Mouse (Mus musculus): ENCODE results near the gene Ssb.

Gene Ssb

DNA sequence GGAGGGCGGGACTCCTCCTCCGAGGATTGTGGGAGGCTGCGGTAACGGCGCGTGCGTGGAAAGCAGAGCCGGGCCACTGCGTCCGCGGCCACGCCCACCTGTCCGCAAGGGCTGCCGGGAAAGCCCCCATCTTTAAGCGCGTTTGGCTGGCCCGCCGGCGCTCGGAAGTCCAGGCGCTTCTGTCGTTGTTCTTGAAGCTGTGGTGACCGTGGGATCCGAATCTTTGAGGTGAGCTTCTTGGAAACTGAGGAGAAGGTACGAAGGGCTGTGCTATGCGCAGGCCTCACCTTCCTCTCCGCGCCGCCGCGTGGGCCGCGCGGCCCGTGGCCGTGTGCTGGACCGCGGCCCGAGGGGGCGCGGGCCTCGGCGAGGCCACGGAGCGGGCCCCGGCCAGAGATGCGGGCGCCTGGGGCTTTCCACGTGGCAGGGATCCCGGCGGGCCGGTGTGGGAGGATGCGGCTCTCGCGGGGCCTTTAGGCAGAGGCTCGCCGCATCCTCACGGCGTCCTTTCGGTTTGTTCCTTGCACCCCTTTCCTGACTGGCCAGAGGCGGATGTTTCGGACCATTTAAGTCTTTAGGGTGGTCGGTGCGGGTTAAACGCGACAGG, at the start of gene Ssb:
Gene Ssb (plus strand): TSS at position 78 of the 607 bp plus-strand sequence.
- peak; percentile 70 for DNase-seq (ENCODE audit: low spot score)

GRCm38 (mm10) chr2:69816575-69816974, 44.8 kb upstream of the Ssb start:
- no peak for DNase-seq (ENCODE audit: low spot score)

DNA sequence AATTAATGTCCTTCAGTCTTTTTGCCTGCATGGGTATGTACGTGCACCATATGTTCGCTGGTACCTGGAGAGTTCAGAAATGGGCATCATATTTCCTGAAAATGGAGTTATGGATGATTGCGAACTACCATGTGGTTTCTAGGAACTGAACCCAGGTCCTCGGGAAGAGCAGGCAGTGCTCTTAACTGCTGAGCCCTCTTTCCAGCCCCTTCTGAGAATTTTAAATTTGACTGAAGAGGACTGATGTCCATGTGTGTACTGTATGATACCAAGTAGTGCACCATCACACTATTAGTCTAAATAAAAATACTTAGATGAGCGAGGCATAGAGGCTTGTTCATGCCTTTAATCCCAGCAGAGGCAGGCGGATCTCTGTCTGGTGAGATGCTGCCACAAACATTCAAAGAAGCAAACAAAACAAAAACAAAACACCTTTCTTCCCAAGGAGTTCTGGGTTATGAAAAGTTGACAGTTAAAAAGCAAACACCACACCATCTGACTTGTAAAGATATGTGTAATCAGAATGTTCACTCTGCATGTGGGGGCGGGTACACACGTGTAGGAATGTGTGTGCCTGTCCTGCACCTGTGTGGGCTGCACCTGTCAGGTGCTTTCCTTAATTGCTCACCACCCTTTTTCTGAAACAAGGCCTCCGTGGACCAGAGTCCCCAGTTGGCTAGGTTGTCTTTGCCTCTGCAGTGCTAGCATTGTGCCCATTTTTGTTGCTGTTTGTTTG, 42.8 kb upstream of the Ssb start:
- no peak for DNase-seq (ENCODE audit: low spot score)

DNA sequence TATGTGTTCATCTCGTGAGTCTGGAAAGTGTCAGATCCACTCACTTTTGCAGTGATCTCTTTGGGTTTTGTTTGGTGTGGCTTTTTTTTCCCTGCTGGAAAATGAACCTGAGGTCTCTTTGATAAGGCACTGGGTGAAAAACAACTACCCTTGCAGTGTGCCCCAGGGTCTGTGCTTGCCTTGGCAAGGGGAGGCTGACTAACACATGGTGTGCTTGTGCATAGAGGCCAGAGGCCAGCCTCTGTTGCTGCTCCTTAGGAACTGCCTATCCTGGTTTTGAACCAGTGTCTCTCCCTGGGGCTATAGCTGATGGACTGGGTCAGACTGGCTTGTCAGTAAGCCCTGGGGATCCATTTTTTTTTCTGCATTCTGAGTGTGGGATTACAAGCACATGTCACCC, 41.2 kb upstream of the Ssb start:
- no peak for DNase-seq (ENCODE audit: low spot score)

GRCm38 (mm10) chr2:69821711-69822110, 39.7 kb upstream of the Ssb start, which contains the start of gene Klhl23:
TSS of gene Klhl23 (plus strand) at chr2:69821944.
- DNase-seq (ENCODE audit: low spot score) = no peak

DNA sequence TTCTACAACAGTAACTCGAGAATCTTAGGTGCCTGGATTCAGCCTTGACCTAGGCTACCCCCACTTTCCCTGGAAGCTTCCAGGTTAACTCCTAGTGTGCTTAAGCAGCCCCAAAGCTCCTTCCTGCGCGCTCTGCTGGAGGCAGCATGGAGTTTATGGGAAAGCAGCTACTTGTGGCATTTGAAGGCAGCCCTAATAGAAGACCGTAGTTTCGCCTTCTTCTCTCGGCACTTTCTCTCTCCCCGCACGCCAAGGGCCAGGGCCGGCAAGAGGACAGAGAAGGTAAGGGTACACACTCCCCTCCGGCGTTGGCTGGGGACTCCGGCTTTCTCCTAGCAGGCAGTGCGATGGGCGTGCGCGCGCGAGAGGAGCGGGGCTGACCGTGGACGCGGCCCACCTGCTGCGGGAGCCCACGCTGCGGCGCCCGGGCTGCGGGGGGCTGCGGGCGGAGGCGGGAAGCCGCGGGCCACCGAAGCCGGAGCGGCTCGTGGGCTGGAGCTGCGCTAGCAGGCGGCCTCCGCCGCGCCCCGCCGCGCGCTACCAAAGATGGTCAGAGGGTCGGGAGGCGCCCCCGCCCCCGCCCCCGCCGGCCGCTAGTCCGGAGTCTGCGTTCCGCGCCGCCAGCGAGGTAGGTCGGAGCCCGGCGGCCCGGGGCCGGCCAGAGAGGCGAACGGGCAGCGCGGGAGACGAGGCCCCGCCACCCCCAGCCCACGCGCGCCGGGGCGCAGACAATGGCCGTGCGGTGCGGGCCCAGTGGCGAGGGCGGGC, 38.8 kb upstream of the Ssb start:
- no peak for DNase-seq (ENCODE audit: low spot score)

- DNase-seq (ENCODE audit: low spot score) = no peak
These were observed 38.2 kb upstream of the Ssb start for GRCm38 (mm10) chr2:69823129-69823677.

- no peak for DNase-seq (ENCODE audit: low spot score)
These were observed 35.5 kb upstream of the Ssb start for GRCm38 (mm10) chr2:69825898-69826297.

GRCm38 (mm10) chr2:69826380-69826779, 35.0 kb upstream of the Ssb start:
- no peak for DNase-seq (ENCODE audit: low spot score)

DNA sequence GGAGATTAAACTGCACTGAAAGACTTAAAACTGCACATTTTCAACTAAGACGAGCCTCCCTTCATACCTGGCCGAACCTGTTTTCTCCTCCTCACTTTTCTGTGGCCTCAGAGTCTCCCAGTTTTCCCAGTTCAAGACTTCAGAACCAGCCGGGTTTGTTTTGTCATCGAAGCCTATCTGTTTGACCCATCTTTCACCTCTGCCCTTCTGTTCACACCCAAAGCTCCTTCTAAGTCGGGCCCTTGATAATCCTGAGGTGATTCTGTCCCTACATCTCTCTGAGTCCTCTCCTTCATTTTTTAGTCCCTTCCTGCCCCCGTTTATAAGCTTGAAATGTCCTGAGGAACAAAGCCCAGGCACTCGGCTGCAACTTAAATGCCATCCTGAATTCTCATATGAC, 33.3 kb upstream of the Ssb start:
- no peak for DNase-seq (ENCODE audit: low spot score)

DNA sequence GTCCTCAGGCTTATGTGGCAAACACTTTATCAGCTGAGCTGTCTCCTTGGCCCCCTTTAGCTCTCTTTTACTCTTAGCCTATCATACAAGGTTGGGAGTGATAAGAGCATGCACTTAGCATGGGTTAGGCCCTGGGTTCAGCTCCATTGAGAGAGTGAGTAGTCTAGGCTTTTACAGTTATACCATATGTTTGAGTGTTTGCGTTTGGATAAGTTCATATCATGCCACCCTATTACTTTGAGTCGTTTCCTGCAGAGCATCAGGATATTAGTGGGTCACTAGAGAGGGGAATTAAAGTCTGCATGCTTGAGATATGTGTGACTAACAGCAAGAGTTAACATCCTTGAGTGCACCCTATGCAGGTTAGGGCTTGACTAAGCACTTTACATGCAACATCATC, 31.7 kb upstream of the Ssb start:
- no peak for DNase-seq (ENCODE audit: low spot score)

DNA sequence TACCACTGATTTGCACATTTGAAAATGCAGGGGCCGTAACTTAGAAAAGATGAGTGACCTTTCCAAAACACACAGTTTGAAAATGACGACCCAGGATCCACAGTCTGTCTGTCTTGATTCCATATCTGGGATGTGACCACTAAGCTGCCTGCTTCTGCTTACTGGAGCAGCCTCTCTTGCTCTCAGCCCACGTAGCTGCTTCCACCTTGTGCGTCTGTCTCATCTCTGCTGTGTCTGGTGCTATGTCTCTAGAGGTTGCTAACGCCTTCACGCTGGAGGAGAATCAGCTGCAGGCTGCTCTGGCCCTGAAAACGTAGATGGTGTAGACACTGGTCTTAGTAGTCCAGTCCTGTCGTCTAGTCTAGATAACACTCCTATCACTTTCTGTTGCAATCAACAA, 31.2 kb upstream of the Ssb start:
- DNase-seq (ENCODE audit: low spot score) = no peak

- DNase-seq (ENCODE audit: low spot score) = no peak
These were observed 24.0 kb upstream of the Ssb start for GRCm38 (mm10) chr2:69837244-69837967.

DNA sequence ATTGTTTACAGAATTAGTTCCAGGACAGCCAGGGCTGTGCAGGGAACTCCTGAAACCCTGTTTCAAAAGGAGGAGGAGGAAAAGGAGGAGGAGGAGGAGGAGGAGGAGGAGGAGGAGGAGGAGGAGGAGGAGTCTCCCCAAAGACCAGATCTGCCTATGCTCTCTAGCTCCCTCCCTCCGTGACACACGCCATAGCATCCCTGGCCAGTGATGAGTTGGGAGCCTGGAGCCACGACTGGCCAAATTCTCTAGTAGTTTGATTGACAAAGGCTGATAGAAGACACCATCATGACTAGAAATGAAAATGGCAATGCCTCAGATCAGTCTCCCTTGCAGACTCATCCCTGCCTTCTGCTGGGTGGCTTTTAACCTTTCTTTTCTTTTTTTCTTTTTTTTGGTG, 23.4 kb upstream of the Ssb start:
- no peak for DNase-seq (ENCODE audit: low spot score)

DNA sequence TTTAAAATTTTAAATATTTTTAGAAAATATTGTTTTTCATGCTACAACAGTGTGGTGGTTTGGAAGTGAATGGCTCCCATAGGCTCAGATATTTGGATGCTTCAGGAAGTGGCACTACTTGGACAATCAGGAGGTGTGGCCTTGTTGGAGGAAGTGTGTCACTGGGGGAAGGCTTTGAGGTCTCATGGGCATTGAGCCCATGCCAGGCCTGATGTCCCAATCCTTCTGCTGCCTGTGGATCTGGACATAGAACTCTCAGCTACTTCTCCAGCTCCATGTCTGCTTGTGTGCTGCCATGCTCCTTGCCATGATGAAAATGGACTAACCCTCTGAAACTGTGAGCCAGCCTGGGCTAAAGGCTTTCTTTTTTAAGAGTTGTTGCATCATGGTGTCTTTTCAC, 22.7 kb upstream of the Ssb start:
- DNase-seq (ENCODE audit: low spot score) = no peak

GRCm38 (mm10) chr2:69840261-69840660, 21.1 kb upstream of the Ssb start:
- DNase-seq (ENCODE audit: low spot score) = no peak

- DNase-seq (ENCODE audit: low spot score) = no peak
These were observed 12.1 kb upstream of the Ssb start for GRCm38 (mm10) chr2:69849215-69849614.

GRCm38 (mm10) chr2:69851427-69852058, 9.8 kb upstream of the Ssb start:
- DNase-seq (ENCODE audit: low spot score) = no peak

DNA sequence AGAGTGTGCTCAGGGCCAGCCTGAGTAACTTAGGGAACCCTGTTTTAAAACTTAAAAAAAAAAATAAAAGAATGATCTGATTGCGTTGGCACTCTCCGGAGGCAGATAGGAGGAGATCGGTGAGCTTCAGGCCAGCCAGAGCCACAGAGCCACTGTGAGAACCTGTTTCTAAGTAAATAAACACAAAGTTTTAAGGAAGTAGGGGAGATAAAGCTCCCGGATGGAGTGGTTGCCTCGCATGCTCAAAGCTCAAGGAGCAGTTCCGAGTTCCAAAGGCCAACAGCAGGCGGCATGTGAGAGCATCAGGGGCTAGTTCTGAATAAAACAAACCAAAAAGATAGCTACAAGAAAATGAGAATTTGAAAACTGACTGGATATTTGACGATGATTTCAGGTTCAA, 5.0 kb upstream of the Ssb start:
- DNase-seq (ENCODE audit: low spot score) = no peak

DNA sequence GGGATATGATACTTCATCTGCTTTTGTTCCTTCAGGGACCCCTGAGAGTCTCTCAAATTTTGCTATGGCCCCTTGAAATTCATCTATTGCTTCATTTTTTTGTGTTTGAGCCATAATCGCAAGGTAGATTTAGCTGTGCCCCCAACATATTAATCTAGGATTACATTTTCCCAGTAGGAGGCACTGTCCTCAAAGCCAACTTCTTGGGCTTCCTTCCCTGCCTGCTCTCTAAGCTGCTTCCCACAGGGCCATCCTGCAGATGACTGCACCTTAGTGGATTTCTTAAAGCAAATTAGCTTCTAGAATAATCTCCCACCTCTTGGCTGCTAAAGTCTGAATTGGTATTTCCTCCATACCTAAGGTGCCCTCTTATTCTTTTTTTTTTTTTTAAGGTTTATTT, 3.5 kb upstream of the Ssb start:
- no peak for DNase-seq (ENCODE audit: low spot score)

DNA sequence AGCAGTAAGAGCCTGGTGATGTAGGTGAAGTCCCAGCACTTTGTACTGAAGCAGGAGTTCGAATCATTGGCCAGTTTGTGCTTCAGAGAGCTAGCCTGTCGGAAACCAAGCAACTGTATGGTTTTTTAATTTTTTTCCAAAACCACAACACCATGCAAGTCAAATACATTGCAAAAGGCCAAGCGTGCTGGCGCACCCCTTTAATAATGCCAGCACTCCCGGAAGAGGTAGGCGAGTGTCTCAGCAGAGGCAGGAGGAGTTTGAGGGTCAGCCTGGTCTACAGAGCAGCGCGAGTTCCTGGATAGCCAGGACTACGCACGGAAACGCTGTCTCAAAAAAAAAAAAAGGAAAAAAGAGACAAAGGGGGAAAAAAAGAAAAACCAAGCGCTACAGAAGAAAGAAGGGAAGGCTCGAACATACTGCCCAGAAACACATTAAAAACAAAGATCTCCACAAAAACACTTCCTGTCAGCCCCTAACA, 350 bp upstream of the Ssb start:
- no peak for DNase-seq (ENCODE audit: low spot score)
